Mouse (Mus musculus) heart, adult 9 months (tissue): ENCODE data around the gene Polg2.
A peak's percentile ranks its signal among the peaks of the same experiment; 100 is the strongest.
"Not testable (repeated sequence)": the region's sequence is repeated elsewhere in the genome, so short reads cannot be mapped to it uniquely, and the experiment has no call there.

ENCODE experiments used
- DNase-seq, 2 experiments: peaks; one replicate each; pipeline ENCODE4 v3.0.0; 2022; ENCODE audit warnings: low spot score in 2 of 2

The Polg2 gene

DNA sequence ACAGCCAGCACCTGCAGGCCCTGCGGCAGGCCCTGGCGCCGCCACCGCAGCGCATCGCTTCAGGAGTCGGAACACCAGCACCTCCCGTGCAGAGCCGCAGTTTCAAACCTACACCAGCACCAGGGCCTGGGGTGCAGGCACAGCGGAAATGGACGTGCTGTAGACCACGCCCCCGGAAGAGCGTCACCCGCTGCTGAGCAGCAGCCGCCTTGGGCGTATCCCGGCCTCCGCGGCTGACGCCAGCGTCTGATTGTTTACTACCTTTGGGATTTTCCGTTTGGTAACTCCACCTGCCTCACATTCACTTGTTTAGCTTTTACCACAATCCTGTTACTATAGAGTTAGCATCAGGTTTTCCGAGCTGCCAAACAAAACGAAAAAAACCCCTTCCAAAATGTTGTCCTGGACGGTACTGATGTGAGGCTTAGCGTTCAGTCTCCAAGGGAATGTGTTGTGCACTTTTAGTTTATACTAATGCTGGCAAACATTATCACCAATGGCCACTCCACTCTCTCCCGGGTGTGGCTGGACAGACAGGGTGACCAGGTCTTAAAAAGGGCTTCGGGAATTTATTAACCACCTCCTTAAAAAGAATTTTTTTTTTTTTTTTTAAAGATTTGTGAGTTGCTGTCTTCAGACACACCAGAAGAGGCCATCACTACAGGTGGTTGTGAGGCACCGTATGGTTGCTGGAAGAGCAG, at the start of gene Polg2:
Gene Polg2 (minus strand): TSS at position 150 of the 701 bp plus-strand sequence.
- DNase-seq, result peak; percentile 93

DNA sequence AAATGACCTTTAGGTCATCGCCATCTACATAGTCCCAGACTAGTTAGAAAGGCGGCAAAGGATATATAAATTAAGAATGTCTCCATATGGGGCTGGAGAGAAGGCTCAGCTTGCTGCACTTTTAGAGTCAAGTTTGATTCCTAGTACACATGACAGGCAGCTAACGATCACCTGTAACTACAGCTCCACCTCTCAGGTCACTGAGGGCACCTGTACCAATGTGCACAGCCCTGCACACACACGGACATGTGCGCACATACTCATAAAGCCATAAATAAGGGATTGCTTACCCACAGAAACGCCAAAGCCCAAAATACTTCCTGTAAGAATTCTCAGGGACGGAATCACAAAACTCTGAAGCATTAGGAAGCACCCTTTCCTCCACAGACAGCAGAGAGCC, 48.7 kb upstream of the Polg2 start:
- no peak for DNase-seq

DNA sequence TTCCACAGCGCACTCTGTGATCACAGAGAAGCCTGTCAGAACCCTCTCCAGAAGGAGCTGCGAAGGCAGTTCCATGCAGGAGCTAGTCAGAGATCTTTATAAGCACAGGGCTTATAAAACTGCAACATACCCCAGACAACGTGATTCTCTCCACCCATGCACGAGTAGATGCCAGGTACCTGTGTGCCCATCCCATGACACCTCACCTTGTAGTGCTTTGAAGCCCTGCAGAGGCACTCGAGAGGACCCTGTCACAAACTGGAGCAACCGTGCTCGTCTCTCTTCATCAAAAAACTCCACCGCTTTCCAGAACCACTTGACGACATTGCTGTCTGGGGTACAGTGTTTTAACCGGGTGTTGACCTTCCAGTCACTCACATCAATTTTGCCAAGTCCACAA, 45.1 kb upstream of the Polg2 start:
- DNase-seq, result no peak

DNA sequence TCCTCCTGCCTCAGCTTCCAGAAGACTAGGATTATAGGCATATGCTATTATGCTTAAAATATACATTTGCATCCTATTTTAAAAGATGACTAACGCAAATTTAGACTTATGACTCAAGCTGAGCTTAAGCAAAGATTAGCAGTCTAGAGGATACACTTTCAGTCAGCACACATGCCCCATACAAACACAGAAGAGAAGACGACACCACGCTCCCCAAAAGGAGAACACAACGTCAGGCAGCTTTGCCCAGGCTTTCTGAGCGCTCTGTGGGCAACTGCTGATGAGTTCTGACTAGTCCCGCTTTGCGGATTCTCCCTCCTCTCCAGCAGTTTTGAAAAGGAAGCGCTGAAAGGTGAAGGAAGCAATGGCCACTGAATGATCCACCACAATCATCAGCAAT, 44.4 kb upstream of the Polg2 start:
- DNase-seq, result no peak

DNA sequence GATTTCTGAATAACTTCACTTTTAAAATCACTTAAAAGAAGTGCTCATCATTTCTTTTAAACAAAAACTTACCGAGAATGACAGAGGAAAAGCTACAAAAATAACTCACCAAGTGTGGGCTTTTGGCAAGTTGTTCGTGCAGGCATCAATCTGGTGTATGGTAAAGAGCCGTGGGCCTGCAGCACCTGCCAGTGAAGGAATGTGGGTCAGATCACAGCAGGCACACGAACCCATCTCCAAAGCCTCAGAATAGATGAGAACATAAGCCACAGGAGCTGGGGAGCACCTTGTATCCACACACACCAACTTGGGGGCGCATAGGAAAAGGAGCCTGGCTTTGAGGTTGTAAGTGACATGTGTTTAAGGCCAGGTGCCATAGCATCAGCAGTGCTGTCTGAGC, 43.6 kb upstream of the Polg2 start:
- no peak for DNase-seq

DNA sequence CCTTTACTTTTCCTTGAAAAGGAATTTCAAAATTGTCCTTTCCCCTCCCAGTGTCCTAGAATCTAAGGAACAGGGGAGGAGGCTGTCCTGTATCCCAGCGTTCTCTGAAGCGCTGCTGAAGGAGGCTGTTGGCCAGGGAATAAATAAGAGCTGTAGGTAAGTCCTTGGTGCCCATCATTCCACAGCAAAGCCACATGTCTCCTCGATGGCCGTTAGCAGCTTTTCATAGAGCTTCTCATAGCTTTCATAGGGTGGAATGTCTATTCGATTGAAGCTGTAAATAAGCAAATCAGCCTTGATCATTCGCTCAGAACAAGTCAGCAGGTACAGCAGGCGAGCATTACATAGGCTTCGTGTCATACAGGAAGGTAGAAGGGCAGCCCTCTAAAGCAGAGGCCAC, 43.2 kb upstream of the Polg2 start:
- no peak for DNase-seq

DNA sequence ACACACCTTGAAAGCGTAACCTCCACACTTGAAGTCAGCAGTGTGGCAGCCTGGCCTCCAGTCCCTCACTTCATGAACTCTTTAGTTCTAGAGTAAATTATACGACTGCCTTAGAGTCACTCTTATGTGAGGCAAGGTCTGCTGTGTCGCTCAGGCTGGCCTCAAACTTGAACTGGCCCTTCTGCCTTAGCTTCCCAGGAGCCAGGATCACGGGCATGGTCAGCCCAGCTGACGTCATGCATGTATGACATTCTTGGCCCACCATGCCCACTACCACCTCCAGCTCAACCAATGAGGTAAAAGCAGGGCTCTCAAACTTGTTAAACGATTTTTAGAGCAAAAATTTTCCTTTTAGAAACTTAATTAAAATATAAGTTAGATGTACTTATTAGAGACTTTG, 42.1 kb upstream of the Polg2 start:
- DNase-seq, result no peak

DNA sequence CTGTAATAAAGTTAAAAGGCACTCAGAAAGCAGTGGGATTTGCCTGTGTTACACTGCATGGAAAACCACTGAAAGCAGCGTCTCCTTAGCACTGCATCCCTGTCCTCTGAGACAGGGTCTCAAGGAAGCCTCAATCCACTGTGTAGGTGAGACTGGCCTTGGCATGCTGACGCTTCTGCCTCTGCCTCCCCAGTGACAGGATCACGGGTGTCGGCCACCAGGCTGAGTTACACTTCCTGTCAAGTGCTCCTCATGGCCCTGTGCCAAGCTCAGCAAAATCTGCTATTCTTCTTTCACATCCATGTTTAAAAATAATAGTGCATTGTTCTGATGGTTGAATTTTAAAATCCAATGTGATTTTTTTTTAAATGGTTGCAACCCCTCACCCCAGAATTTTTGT, 41.6 kb upstream of the Polg2 start:
- DNase-seq, result peak; percentile 74 to 77

DNA sequence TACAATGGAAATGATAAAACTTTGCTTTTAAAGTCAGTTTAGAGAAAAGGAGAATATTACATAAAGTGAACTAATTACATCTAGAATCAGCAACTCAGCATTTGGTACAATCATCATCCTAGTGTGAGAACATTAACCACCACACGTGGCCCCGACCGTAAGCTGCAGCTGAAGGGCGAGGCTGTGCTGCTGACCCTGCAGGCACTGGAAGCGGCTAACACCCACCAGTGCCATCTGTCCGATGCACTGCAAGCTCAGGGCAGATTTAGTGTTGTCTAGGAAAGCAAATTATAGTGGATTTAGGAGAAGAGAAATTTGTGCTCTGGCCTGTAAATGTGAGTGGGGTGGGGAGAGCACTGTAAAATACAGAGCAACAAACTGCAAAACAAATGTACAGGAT, 40.9 kb upstream of the Polg2 start:
- DNase-seq, result no peak

DNA sequence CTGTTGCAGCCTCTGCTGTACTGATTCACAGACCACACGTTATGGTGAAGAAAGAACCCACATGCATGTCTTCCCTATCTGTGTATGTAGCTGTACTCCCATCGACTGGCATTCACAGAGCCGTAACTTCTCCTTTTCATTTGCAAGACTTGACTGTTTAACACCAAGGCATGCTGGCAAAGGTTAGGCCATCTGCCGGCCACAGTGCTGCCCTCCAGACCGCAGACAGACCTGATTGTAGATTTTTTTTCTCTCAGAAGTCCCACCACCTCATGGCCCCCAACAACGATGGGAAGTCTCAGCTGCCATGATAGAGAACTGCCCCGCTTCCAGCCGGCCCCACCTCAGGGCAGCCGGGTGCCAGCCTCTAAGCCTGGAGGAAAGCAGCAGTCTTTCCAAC, 40.3 kb upstream of the Polg2 start:
- no peak for DNase-seq

DNA sequence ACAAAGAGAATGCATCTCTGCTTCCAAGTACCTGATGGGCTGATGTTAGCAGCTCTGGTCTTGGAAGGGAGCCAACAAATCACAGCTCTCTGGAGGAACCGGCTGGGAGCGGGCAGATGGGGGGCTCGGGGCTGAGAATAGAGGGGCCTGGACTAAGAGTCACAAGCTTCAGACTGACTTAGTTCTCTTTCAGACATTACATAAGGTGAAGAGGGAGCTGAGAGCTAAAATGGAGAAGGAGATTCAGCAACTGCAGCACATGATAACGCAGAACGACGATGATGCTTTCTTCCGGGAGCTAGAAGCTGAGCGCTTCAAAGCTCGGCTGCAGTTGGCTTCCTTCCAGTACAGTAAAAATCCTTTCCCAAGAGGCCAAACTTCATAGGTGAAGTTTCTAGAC, 39.0 kb upstream of the Polg2 start:
- DNase-seq, result no peak

DNA sequence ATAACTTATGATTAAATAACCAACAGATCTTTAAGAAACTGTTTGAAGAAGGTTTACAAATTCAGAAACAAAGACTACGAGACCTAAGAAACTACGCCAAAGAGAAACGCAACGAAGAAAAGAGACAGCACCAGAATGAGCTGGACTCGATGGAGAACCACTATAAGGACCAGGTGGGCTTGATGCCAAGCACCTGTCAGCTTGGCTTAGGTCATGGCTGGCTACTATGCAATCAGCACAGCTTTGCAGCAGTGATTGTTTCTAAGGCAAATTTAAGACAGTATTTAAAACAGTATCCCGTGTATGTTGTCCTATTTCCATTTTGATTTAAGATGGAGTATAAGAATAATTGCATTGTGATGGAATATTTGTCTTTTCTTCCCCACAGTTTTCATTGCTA, 38.5 kb upstream of the Polg2 start:
- DNase-seq, result no peak

DNA sequence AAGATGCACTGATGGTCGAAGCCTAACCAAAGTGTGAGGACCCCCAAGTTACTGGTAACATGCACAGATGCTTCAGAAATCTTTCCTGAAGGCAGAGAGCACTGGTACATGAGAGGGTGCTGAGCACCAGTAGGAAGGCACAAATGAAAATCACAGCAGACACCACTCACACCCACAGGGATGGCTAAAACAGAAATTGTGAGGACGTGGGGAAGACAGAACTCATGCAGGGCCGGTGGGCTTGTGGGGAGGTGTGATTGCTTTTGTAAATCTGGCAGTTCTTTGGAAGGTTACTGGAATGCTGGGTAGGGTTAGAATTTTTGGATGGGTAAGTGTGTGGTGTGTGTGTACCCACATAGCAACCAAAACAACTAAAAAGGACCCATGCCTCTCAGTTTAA, 37.8 kb upstream of the Polg2 start:
- DNase-seq, result no peak

DNA sequence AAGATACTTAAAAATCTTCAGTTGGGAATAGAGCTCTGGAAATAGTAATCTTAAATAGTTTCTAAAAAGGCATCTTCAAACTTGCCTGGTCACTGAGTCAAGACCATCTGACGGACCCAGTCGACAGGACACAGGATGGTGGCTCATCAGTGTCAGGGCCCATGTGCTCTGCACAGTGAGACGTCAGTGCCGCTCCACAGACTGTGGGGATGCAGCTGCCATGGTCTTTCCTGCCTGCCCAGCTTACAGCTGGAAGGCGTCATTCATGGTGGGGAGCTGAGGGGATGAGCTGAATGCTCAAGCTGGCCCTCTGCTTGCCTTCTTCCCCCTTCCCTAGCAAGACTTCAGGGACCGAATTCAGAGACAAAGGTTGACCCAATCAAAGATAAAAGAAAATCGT, 37.0 kb upstream of the Polg2 start:
- DNase-seq, result no peak

DNA sequence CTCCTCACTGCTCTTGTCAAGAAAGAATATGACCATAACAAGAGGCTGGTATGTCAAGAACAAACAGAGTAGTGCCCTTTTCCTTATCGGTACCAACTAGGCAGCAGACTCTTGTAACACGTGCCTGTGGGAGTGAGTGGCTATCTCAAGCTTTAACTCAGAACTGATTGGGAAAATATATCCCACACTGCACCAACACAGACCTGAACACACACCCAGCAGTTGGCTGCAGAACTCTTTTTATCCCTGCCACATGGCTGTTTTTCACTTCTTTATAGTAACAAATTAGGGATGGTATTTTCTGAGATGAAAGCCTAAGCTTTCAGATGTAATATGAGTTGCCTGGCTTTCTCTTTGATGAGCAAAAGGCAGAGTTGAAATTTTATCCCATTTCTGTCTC, 36.4 kb upstream of the Polg2 start:
- DNase-seq, result no peak

DNA sequence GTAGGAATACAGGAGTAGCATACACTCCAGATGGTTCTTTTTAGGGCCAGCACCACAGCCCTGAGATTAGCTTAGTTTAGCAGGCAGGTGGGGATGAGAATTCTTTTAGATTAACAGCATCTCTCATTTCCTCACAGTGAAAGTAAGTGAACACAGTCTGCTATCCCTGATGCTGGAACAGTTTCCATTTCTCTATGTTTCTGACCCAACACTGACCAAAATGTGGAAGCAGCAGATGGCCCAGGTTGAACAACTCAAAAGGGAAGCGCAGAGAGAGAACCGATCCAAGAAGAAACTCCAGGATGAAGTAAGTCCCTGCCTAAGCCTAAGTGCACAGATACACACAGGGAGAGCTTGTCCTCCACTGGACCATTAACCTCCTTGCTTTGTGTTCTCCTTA, 36.0 kb upstream of the Polg2 start:
- no peak for DNase-seq

DNA sequence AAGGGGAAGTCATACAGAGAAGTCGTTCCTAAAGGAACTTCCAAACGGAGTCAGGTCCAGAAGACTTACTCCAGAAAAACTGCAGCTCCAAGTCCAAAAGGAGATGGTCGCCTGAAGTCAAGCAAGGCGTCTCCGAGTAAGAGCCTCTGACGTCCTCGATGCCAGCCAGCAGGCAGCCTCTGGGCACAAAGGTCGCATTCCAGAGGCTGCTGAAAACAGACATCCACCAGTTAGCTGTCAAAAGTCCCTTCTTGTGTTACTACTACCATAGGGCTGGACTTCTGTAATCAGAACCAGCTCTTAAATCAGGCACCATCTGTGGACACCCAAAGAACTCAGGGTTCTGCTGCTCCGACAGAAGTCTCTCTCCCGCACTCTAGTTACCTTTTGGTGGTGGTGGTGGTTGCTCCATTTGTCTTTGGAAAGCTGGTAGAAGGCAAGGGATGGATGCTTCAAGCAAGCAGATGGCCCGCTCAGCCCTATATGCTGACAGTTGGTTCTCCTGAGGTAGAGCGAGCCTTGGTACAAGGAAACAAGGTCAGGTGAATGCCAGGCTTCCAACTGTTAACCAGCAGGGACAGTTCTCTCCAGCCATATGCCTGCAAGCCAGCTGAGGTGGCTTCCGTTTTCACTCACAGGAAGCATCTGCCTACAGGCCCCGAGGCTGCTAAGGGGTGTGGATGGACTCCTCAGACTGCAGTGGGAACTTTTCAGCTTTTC, 35.4 kb upstream of the Polg2 start:
- DNase-seq, result no peak

DNA sequence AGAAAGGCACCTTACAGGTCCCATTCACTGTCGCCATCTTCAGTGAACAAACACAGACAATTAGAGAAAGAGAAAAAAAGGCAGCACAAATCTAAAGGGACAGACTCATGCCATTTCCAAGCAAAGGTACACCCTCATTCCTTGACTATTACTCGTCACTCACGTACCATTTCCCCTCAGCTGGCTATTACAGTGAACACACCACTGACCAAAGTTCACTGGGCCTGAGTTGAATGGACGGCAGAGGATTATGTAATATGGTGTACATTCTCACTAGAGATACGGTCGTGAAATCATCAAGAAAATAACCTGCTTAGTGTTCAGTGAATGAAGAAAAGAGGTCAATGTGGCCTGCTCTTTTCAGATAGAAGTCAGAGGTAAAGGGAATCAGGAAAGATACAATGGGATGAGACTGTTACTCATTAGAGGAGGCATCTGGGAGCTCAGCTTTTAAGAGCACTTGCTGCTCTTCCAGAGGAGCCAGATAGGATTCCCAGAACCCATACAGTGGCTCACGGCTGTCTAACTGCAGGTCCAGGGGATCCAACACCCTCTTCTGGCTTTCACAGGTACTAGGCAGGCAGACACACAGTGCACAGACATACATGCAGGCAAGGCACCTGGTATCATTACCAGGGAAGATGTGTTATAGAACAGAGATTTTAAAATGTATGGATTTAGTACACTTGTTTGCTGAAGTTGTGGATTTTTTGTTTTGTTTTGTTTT, 33.2 kb upstream of the Polg2 start:
- no peak for DNase-seq

DNA sequence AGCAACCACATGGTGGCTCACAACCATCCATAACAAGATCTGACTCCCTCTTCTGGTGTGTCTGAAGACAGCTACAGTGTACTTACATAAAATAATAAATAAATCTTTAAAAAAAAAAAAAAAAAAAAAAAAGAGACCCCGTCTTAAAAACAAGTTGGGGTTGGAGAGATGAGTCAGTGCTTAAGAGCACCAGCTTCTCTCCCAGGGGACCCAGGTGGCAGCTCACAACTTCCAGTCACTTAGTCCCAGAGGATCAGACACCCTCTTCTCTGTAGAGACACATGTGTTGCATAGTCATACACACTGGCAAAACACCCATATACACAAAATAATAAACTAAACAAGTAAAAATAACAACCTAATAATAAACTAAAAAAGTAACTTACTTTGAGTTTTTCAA, 28.1 kb upstream of the Polg2 start:
- DNase-seq, result not testable (repeated sequence)

DNA sequence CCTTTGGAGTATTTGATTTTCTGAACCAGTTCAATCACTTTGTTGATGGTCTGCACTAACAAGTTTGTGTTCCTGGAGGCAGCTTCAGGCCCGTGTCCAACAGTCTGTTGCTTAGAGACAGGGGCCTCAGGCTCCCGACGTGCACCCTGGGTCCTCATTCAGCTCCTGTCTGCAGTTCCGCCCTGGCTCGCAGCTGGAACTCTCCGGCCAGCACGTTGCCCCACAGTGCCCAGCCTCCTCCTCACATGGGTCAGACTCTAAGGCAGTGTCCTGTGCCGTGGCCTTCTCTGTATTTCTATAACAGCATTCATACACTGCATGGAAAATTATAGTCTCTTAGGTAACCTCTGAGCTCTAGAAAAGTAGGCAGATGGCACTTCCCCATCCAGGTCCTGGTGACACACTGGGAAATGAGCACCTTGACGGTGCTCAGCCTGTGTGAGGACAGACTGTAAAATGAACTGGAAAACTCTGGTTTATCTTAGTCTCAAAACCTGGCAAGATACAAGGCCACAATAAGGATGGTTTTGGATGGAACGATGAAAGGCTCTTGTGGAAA, 22.8 kb upstream of the Polg2 start:
- DNase-seq, result no peak

DNA sequence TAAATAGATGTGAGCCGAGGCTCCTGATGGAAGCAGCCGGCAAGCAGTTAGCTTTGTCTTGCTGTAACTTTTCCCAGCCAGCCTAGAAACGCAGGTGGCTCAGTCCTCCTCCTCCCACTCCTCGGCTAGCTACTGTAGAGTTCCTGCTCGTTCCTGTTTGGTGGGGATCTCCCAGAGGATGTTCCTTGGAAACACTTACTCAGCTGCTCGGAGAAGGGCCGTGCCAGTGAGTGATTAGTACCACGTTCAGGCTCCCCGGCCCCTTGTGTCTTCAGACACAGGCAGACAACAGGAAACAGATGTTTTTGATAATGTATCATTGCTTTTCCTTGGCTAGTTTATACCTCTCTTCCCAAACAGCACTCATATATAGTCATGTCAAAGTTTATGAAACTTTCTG, 16.3 kb upstream of the Polg2 start:
- DNase-seq, result no peak

DNA sequence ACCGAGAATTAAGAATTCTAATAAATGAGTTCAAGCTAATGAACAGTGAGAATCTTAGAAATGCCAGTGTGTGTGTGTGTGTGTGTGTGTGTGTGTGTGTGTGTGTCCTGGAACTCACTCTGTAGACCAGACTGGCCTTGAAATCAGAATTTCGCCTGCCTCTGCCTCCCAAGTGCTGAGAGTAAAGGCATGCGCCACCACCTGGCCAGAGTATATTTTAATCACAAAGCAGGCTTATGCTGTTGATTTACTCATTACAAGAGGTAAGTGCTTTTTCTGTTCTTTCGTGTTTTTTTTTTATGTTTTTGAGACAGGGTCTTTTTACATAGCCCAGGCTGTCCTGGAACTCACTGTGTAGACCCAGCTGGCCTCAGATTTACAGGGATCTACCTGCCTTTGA, 14.5 kb upstream of the Polg2 start:
- no peak for DNase-seq

DNA sequence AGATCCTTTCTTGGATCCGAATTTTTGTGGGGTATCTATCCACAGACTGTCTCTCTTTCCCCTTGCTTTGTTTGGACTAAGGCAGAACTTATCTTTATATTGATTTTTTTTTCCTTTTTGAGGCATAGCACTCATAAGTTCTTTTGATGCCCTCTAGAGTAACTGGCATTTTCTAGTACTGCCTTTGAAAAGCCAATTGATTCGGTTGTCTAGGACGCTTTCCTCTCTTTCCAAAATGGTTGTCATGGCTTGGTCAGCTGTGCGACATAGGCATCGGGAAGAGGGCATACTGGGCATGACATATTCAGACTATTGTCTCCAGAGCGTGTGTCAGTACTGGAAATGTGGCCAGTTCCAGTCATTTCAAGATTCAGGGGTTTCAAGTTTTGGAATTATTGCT, 10.3 kb upstream of the Polg2 start:
- DNase-seq, result no peak
